Mouse (Mus musculus): ENCODE measurements around the gene Cdh3. TPM values are rescaled to one million over a fixed set of nuclear protein-coding genes. Genes with fewer than 3 reads are reported as not detected.

Gene Cdh3
- polyA plus RNA-seq (2014; fragmentation: Nextera tagmentation; extraction: Ambion mirVana) = 3.8 and 4.8 TPM in 2 replicates

DNA sequence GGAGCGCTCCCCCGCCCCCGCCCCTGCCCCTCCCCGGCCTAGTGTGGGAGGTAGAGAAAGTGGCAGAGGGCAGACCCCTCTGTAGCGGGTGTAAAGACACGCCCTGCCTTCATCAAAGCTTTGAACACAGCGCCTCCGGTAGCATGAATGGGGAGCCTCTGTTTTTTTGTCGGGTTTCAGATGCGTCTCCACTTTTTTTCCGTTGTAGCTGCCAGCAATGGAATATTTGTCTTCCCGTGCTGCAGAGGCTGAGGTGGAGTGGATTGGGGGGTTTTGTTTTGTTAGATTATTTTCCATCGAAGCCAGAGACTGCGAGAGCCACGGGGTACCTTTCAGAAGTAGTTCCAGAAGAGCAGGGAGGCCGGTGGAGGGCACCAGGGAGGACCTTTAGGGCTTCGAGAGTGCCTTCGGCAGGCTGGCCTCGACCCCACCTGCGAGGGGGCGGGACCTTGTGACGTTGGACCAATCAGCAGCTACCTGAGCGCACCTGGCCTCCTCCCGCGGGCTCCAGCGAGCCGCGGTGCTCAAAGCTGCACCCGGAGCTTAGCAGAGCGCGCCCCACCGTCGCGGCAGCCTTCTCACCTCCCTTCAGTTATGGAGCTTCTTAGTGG is at the start of gene Cdh3:
Gene Cdh3, plus strand, starts transcription at position 527 of the 611 bp plus-strand sequence.
- no peaks in the 10 kb centered on the region for H3K36me3 ChIP-seq (ENCODE audit: control insufficient read depth, insufficient read depth, low read length)
- H3K27ac ChIP-seq (ENCODE audit: low read depth, low read length) = no peak within 1 kb of the TSS
- DNase-seq (ENCODE audit: low spot score) = peak; percentile 65
- peaks cover 51% of the 10 kb centered on the region for H3K27me3 ChIP-seq (ENCODE audit: control insufficient read depth, insufficient read depth, low read length)
- H3K4me3 ChIP-seq (ENCODE audit: low read depth, low read length) = peak within 1 kb of the TSS; percentile 33
- ATAC-seq (replicated peaks; ENCODE audit: low FRiP score) = no peak
- H3K4me2 ChIP-seq (ENCODE audit: low read depth, low read length, severe bottlenecking) = peak within 1 kb of the TSS; percentile 48
- H3K9me3 ChIP-seq (ENCODE audit: control insufficient read depth, low read length) = no peaks in the 10 kb centered on the region
- peaks cover 17% of the 10 kb centered on the region for H3K4me1 ChIP-seq (replicated peaks; ENCODE audit: control insufficient read depth, insufficient read depth, low read length)
- under 1% methylated on average over 34 of the region's 34 CpGs for WGBS
- peak within 1 kb of the TSS; percentile 24 for H3K9ac ChIP-seq (ENCODE audit: low read length)

DNA sequence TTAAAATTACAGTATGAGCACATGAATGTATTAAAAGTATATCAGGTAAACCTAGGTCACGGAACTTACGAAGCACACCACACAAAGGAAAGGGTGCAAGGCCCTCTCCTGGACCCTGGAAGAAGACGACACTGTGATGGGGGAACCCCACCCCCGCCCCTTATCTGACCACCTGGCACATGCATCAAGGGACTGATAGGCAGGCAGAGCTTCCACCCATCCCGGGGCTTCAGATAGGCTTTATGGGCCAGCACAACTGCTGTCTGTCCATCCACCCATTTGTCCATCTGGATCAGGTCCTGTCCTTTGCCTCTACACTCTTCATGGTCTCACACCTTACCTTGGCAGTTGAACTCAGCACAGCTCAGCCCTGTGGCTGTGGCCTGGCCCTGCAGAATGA is 48.6 kb upstream of the Cdh3 start:
- Histone ChIP-seq H3K4me1 (replicated peaks; ENCODE audit: control insufficient read depth, insufficient read depth, low read length) (no peaks in the 10 kb centered on the region), H3K27ac (ENCODE audit: low read depth, low read length) (no peak overlapping the region), H3K9ac (ENCODE audit: low read length) (no peak overlapping the region), H3K27me3 (ENCODE audit: control insufficient read depth, insufficient read depth, low read length) (no peaks in the 10 kb centered on the region), H3K4me2 (ENCODE audit: low read depth, low read length, severe bottlenecking) (no peak overlapping the region), H3K4me3 (ENCODE audit: low read depth, low read length) (no peak overlapping the region), H3K9me3 (ENCODE audit: control insufficient read depth, low read length) (no peaks in the 10 kb centered on the region), H3K36me3 (ENCODE audit: control insufficient read depth, insufficient read depth, low read length) (no peaks in the 10 kb centered on the region)
- ATAC-seq (replicated peaks; ENCODE audit: low FRiP score) (no peak), DNase-seq (ENCODE audit: low spot score) (no peak)
- 84% methylated on average over 5 of the region's 5 CpGs for WGBS

DNA sequence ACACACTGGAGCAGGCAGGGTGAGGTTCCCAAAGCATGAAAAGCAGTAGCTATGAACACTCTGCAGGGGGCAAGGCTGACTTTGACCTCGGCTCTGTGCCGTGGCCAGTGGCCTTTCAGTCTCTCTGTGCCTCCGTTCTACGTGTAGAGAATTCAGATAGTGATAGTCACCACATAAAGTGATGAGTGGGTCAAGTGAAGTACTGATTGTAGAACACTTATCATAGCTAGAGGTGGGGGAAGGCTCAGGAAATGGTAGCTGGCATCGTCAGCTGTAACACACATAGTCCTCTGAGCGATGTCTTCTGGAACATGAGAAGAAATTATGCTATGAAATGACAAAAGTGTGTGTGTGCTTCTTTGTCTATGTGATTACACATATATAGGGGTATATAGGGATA is 46.9 kb upstream of the Cdh3 start:
- Histone ChIP-seq H3K4me3 (ENCODE audit: low read depth, low read length) (no peak overlapping the region), H3K36me3 (ENCODE audit: control insufficient read depth, insufficient read depth, low read length) (no peaks in the 10 kb centered on the region), H3K4me1 (replicated peaks; ENCODE audit: control insufficient read depth, insufficient read depth, low read length) (no peaks in the 10 kb centered on the region), H3K27me3 (ENCODE audit: control insufficient read depth, insufficient read depth, low read length) (no peaks in the 10 kb centered on the region), H3K9me3 (ENCODE audit: control insufficient read depth, low read length) (no peaks in the 10 kb centered on the region), H3K27ac (ENCODE audit: low read depth, low read length) (no peak overlapping the region), H3K9ac (ENCODE audit: low read length) (no peak overlapping the region), H3K4me2 (ENCODE audit: low read depth, low read length, severe bottlenecking) (no peak overlapping the region)
- WGBS = 92% methylated on average over 6 of the region's 6 CpGs
- no peak for ATAC-seq (replicated peaks; ENCODE audit: low FRiP score)
- no peak for DNase-seq (ENCODE audit: low spot score)

DNA sequence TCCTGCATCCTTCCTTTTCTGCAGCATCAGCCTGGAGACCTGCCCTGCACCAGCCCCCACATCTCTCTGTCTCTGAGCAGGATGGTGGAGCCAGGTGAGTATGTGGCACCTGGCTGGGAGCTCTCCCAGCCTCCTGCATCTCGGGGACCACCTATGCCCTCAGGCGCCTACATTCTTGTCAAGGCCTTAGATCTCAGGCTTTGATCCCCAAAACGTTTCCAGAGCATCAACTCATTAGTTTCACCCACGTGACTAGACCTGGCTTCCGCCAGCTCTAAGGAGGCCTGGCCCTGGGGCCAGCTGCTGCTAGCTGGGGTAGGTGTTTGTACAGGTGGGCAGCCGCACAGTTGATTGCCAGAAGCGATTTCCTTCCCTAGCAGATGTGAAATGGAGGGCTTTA is 41.2 kb upstream of the Cdh3 start:
- H3K9ac ChIP-seq (ENCODE audit: low read length) = no peak overlapping the region
- H3K4me3 ChIP-seq (ENCODE audit: low read depth, low read length) = no peak overlapping the region
- no peaks in the 10 kb centered on the region for H3K9me3 ChIP-seq (ENCODE audit: control insufficient read depth, low read length)
- ATAC-seq (replicated peaks; ENCODE audit: low FRiP score) (no peak), DNase-seq (ENCODE audit: low spot score) (no peak)
- H3K36me3 ChIP-seq (ENCODE audit: control insufficient read depth, insufficient read depth, low read length) = no peaks in the 10 kb centered on the region
- H3K4me2 ChIP-seq (ENCODE audit: low read depth, low read length, severe bottlenecking) = no peak overlapping the region
- WGBS = 54% methylated on average over 7 of the region's 7 CpGs
- H3K4me1 ChIP-seq (replicated peaks; ENCODE audit: control insufficient read depth, insufficient read depth, low read length) = no peaks in the 10 kb centered on the region
- no peaks in the 10 kb centered on the region for H3K27me3 ChIP-seq (ENCODE audit: control insufficient read depth, insufficient read depth, low read length)
- no peak overlapping the region for H3K27ac ChIP-seq (ENCODE audit: low read depth, low read length)

DNA sequence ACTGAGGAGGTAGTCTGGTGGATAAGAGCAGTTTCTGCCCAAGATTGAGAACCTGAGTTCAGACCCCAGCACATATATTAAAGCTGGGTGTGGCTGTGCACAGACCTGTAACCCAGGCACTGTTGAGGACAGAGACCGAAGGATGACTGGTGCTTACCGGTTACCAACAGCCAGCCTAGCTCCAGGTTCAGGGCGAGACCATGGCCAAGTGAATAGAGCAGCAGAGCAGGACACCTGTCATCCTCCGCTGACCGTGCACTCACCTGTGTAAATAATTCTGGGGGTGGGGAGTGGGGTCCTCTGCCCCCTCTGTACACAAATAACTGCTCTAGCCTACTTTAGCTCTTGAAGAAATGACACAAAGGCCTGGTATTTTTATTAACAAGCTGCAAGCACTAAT is 36.7 kb upstream of the Cdh3 start:
- no peaks in the 10 kb centered on the region for H3K9me3 ChIP-seq (ENCODE audit: control insufficient read depth, low read length)
- H3K27ac ChIP-seq (ENCODE audit: low read depth, low read length) = no peak overlapping the region
- H3K4me1 ChIP-seq (replicated peaks; ENCODE audit: control insufficient read depth, insufficient read depth, low read length) = no peaks in the 10 kb centered on the region
- WGBS = 95% methylated on average over 5 of the region's 5 CpGs
- no peak overlapping the region for H3K9ac ChIP-seq (ENCODE audit: low read length)
- DNase-seq (ENCODE audit: low spot score) = no peak
- H3K27me3 ChIP-seq (ENCODE audit: control insufficient read depth, insufficient read depth, low read length) = no peaks in the 10 kb centered on the region
- H3K4me2 ChIP-seq (ENCODE audit: low read depth, low read length, severe bottlenecking) = no peak overlapping the region
- H3K36me3 ChIP-seq (ENCODE audit: control insufficient read depth, insufficient read depth, low read length) = no peaks in the 10 kb centered on the region
- no peak for ATAC-seq (replicated peaks; ENCODE audit: low FRiP score)
- no peak overlapping the region for H3K4me3 ChIP-seq (ENCODE audit: low read depth, low read length)

DNA sequence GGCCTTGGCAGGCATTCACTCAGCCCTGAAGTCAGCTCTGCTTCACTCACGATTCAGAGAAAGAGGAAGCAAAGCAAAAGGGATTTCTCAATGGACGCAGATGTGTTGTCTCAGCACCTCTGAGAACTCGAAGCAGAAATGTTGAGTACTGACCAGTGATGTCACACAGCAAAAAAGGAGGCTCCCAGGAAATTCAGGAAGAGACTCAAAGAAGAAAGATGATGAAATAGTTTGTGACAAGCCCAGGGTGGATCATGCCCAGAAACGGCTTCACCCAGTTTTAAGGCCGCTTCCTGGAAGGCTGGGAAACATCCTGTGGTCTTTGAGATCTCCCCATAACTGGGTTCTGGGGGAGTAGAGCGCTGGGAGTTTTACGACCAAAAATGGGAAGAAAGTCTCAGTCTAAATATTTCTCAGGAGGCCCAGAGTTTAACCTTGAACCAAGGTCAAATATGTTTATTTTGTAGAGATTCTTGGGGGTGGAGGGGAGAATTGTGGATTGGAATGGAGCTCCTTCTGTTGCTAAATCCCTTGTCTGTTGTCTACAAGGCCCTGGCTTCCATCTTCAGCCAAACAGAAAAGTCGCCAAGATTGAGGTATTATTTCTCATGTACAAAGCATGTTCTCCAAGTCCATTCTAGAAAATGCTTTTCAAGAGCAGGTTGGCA is 10.5 kb upstream of the Cdh3 start, which contains the start of gene 6030452D12Rik:
Gene 6030452D12Rik, plus strand, starts transcription at position 505 of the 668 bp plus-strand sequence.
- Histone ChIP-seq H3K4me2 (ENCODE audit: low read depth, low read length, severe bottlenecking) (no peak within 1 kb of the TSS), H3K27ac (ENCODE audit: low read depth, low read length) (no peak within 1 kb of the TSS), H3K4me1 (replicated peaks; ENCODE audit: control insufficient read depth, insufficient read depth, low read length) (no peaks in the 10 kb centered on the region), H3K9ac (ENCODE audit: low read length) (no peak within 1 kb of the TSS), H3K27me3 (ENCODE audit: control insufficient read depth, insufficient read depth, low read length) (no peaks in the 10 kb centered on the region), H3K9me3 (ENCODE audit: control insufficient read depth, low read length) (no peaks in the 10 kb centered on the region), H3K4me3 (ENCODE audit: low read depth, low read length) (no peak within 1 kb of the TSS), H3K36me3 (ENCODE audit: control insufficient read depth, insufficient read depth, low read length) (no peaks in the 10 kb centered on the region)
- no peak for DNase-seq (ENCODE audit: low spot score)
- 85% methylated on average over 8 of the region's 8 CpGs for WGBS
- no peak for ATAC-seq (replicated peaks; ENCODE audit: low FRiP score)

DNA sequence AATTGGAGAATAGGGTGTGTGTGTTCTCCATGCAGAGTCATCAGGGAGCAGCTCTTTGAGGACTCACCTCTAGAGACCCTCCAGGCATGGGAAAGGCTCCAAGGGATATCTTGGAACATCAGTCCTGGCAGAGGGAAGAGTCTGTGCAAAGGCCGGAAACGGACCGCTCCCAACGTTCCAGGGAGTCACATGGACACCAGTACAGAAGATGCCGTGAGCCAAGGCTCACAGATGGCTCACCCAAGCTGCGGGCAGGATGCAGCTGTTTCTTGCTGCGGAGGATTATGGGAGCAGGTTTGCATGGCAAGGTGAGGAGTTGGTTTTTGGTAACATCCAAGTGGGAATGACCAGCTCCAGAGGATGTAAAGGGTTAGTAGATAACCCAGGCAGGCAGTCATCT is 6.5 kb upstream of the Cdh3 start:
- H3K4me2 ChIP-seq (ENCODE audit: low read depth, low read length, severe bottlenecking) = no peak overlapping the region
- ATAC-seq (replicated peaks; ENCODE audit: low FRiP score) = no peak
- WGBS = 93% methylated on average over 7 of the region's 7 CpGs
- no peaks in the 10 kb centered on the region for H3K36me3 ChIP-seq (ENCODE audit: control insufficient read depth, insufficient read depth, low read length)
- 0 out of 2 replicates have a peak, but pooled peaks cover 2% of the 10 kb centered on the region for H3K4me1 ChIP-seq (replicated peaks; ENCODE audit: control insufficient read depth, insufficient read depth, low read length)
- no peak overlapping the region for H3K9ac ChIP-seq (ENCODE audit: low read length)
- no peaks in the 10 kb centered on the region for H3K9me3 ChIP-seq (ENCODE audit: control insufficient read depth, low read length)
- H3K27ac ChIP-seq (ENCODE audit: low read depth, low read length) = no peak overlapping the region
- no peak for DNase-seq (ENCODE audit: low spot score)
- peaks cover 18% of the 10 kb centered on the region for H3K27me3 ChIP-seq (ENCODE audit: control insufficient read depth, insufficient read depth, low read length)
- no peak overlapping the region for H3K4me3 ChIP-seq (ENCODE audit: low read depth, low read length)

DNA sequence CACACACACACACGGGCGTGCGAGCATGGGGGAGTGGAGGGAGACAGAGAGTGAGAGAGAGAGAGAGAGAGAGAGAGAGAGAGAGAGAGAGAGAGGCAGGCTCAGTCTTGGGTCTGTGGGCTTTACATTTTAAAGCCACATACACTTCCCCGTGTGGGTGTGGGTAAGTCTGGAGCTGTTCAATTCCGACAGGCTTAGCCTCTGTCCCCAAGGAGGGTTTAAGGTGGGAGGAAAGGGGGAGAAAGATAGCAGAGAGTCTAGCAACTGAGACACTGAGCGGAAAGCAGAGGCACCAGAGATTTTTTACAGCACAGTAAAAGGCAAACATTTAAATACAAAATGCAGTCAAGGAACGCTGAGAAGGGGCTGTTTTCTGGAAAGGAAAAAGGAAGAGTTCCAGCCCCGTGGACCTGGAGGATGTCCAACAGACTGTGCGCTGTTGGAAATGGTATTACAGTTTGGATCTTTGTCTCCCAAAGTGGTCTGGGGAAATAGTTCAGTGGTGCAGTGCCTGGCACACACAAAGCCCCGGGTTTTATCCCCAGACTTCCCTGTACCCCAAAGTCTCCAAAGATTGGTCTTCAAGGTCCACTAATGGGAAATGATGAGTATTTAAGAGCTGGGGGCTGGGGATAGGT is 5.2 kb upstream of the Cdh3 start:
- Histone ChIP-seq H3K36me3 (ENCODE audit: control insufficient read depth, insufficient read depth, low read length) (no peaks in the 10 kb centered on the region), H3K9ac (ENCODE audit: low read length) (no peak overlapping the region), H3K9me3 (ENCODE audit: control insufficient read depth, low read length) (no peaks in the 10 kb centered on the region), H3K27me3 (ENCODE audit: control insufficient read depth, insufficient read depth, low read length) (peaks cover 29% of the 10 kb centered on the region), H3K4me2 (ENCODE audit: low read depth, low read length, severe bottlenecking) (no peak overlapping the region), H3K27ac (ENCODE audit: low read depth, low read length) (no peak overlapping the region), H3K4me3 (ENCODE audit: low read depth, low read length) (no peak overlapping the region), H3K4me1 (replicated peaks; ENCODE audit: control insufficient read depth, insufficient read depth, low read length) (peaks cover 4% of the 10 kb centered on the region)
- 69% methylated on average over 10 of the region's 10 CpGs for WGBS
- no peak for ATAC-seq (replicated peaks; ENCODE audit: low FRiP score)
- no peak for DNase-seq (ENCODE audit: low spot score)
